Mouse (Mus musculus): ENCODE results near the gene Fam163a.
A peak's percentile ranks its signal among the peaks of the same experiment; 100 is the strongest.

Gene Fam163a

GRCm38 (mm10) chr1:156077655-156078054, 127.2 kb downstream of the Fam163a start:
- DNase-seq (ENCODE audit: low read depth): no peak

DNA sequence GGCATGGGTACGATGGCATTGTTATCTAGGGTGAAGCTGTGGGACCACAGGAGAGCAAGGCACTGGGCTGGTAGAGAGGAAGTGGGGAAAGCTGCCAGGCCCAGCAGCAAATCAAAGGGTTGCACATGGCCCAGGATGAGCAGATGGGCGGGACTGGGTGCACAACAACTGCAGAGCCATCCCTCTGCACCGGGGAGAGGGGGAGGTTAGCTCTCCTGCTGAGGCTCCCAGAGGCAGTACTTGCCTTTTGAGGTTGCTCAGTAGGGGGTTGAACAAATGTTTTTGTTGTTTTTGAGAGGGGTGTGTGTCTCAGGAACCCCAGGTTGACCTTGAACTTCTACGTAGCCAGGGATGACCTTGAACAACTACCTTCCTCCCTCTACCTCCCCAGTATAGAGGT, 128.4 kb downstream of the Fam163a start:
- peak; percentile 12 for DNase-seq (ENCODE audit: low read depth)

- DNase-seq (ENCODE audit: low read depth): no peak
These were observed 130.3 kb downstream of the Fam163a start for GRCm38 (mm10) chr1:156074575-156074974.

- DNase-seq (ENCODE audit: low read depth): no peak
These were observed 131.5 kb downstream of the Fam163a start for GRCm38 (mm10) chr1:156073169-156073821.

GRCm38 (mm10) chr1:156070106-156070505, 134.7 kb downstream of the Fam163a start:
- DNase-seq (ENCODE audit: low read depth): peak; percentile 69

DNA sequence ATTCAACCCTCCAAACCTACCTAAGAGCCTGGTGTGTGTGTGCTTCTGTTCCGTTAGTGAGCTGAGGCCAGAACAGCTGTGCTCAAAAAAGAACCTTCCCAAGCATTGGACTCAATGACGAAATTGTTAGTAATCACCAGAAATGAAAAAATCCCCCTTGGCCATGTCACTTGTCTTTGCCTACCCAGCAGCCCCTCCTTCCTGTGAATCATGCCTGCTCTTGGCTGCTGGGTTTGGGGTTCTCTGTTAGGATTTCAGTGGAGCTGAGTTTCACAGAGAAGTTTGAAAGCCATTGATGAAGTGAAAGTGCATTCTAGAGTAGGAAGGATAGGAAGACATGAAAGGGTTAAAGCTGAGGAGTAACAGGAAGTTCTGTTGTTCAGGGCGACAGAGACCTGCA, 138.7 kb downstream of the Fam163a start:
- peak; percentile 58 for DNase-seq (ENCODE audit: low read depth)

GRCm38 (mm10) chr1:156062193-156062592, 142.6 kb downstream of the Fam163a start:
- DNase-seq (ENCODE audit: low read depth): no peak

GRCm38 (mm10) chr1:156058207-156058606, 146.6 kb downstream of the Fam163a start:
- DNase-seq (ENCODE audit: low read depth): no peak

GRCm38 (mm10) chr1:156046688-156047087, 158.1 kb downstream of the Fam163a start:
- DNase-seq (ENCODE audit: low read depth): no peak

DNA sequence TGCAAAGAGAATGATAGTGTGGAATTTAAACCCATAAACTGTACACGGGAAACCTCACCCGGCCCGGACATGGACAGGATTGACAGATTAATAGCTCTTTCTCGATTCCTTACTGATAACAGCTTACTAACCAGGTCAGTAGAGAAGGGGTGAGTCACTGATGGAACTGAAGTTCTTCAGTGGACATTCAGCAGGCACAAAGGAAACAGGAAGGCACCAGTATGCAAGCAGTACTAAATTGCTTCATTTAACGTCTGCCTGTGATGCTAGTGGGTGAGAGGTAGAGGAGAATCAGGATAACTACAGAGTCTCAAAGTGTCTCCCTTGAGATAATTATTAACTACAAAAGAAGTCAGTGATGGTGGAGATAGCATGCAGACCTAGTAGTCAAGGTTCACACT, 160.6 kb downstream of the Fam163a start:
- no peak for DNase-seq (ENCODE audit: low read depth)

DNA sequence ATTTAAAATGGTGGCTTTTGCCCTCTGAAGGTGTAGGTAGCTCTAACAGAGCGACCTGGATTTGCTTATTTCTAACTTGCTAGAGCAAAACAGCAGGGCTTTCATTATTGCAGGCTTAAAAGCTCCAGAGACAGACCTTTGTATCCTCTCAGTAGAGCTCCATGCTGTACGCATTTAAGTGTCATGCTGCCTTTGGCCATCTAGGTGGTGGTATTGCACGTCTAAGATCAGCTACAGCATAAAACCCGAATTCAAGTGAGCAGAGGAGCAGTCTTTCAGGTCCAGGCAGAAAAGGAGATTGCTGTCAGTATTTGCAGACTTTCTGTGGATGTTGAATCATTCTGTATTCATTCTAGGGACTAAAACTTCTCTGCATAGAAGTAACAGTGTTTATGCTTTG, 161.8 kb downstream of the Fam163a start:
- peak; percentile 83 for DNase-seq (ENCODE audit: low read depth)

DNA sequence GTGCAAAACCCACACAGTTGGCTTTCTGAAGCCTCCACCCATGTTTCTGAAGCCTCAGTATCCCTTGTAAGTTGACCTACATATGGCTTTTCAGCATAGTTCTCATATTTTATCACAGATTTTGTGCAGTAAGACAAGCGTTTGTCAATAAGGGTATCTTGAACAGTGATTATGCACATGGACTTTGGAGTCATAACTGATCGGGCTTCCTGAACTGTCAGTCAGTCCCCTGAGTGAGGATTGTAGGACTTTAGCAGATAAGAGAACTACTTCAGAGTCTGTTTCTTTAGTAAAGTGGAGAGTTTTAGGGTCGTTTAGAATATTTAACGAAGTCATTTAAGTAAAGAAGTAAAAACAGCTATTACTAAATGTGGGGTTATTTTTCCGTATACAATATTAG, 162.3 kb downstream of the Fam163a start:
- no peak for DNase-seq (ENCODE audit: low read depth)

DNA sequence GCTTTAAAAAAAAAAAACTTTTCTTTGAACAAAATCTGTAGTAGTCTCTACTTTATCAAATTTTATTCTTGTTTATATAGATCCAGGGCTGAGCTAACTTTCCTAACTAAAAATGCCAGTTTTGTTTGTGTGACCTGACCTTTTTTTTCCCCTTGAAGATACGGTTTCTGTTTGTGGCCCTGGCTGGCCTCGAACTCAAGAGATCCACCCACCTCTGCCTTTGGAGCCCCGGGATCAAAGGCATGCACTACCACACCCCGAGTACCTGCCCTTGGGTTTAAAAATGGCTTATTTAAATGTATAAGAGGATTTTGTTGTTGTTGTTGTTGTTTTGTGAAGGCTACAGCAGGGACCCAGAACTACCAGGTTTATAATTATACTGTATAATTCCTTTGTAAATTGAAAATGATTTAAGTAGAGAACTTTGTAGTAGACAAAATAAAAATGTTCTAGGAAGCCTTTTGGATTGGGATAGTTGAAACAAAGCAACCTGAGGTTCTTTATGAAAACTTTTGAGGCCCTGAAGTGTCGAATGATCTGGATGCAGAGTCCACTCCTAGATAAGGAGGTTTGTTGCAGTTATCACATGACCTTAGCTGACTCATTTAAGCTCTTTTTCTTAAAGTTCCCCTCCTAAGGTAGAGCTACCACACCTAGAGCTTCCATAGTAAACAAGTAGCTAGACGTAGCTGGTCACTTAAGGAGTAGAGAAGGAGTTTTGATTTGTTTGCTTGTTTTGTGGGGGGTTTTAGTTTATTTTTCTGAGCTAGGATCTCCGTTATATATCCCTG, 163.2 kb downstream of the Fam163a start:
- DNase-seq (ENCODE audit: low read depth): no peak

DNA sequence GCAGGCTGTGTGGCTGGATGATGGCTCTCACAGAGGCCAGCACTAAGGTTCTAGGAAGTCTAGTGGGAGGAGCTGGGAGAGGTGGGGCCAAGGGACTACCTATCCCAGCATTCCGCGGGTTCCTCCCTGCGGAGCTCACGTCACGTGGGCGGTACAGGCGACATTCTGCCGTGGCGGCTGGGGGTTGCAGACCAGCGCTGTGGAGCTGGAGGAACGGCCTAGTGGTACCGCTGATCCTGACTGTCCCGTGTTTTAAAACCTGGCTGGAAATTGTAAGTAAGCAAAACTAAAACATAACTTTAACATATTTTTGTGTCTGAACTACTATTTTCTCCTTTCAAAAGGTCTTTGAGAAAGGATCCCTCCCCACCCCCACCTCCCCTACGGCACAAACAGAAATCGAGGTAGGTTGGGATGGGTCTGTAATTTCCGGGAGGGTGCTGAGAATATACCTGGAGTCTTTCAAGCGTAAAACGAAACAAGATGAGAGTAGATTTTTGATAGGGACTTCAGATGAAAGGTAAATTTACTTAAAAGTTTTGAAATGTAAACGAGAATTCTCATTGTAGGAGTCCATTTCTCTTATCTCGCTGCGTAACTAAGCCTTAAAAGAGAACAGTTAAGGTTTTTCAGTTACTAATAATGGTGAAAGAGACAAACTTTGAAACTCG, 164.0 kb downstream of the Fam163a start:
- DNase-seq (ENCODE audit: low read depth): peak; percentile 95

GRCm38 (mm10) chr1:156039989-156040388, 164.8 kb downstream of the Fam163a start:
- peak; percentile 52 for DNase-seq (ENCODE audit: low read depth)

DNA sequence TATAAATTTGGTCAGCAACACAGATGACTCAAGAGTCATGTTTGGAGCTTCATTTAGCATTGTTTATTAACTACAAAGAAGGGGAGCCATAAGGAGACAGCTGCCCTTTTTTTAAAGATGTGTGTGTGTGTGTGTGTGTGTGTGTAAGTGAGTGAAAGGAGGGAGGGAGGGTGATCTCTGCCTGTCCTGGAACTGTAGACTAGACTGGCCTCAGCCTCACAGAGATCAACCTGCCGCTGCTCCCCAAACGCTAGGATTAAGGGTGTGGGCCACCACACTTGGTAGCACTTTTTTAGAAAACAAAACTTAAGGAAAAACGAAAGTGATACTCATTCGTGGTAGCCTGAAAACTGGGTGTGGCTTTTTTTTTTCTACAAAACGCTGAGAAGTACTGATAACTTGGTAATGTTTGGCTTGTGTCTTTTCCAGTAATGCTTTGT, 167.7 kb downstream of the Fam163a start:
- peak; percentile 49 for DNase-seq (ENCODE audit: low read depth)

DNA sequence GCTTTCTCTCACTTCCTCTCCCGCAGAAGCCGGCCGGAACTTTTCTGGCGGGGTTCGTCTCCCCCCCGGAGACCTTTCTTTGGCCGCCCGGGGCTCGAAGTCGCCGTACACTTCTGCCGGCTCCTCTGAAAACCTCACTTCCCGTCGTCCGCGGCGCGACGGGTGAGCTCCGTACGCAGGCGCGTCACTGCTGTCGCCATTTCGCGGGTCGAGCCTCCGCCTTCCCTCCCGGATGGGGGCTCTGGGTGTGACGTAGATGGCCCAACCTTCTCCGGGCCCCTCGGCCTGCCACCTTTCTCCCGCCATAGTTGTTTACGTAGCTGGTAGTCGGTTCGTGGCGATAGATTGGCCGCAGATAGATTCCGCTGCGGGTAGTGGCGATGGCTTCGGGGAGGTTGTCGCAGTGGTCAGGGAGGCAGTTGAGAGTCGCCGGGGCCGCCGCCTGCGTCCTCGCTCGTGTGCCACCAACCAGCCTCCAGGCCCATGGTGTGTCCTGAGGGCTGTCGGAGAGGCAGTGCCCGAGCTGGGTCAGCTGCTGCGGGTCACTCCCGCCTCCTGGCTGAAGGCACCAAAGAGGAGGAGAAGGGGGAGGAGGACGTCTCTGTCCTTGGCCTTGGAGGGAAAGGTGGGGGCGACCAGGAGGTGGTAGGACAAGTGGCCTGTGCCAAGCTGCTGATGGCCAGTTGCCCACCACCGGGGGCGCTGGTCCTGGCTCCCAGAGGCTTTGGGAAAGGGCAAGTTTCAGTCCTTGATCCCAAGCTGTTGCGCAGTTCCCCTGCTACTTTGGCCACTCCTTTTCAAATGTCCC, 168.7 kb downstream of the Fam163a start, which contains the start of gene Tor1aip1:
Gene Tor1aip1 (minus strand): TSS at position 551 of the 808 bp plus-strand sequence.
- DNase-seq (ENCODE audit: low read depth): peak; percentile 99

DNA sequence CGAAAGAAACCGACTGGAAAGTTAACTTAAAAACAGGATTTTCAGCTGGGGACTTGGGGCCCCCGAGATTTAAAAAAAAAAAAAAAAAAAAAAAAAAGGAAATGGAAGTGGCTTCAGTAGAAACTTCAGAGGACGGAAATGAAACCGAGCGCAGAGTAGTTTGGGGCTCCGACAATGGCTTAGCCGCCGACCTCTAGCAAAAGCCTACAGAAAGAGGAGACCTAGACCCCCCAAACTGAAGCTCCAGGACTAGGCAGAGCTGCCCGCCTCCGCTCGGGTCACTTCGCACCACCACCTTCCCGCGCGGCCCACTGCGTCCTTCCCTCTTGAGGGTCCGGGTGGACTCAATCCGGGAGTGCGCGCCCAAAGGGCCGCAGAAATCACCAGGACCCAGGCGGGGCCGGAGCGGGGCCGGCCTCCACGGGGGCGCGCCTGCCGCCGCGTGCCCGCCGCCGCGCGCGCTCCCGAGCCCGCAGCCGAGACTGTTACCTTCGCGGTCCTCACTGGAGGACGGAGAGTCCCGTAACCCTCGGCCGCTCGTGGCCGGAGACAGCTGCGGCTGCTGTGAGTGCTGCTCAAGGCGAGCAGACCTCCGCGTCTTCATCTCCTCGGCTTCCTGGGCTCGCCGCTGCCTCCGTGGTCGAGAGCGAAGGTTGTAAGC, 169.4 kb downstream of the Fam163a start, which contains the start of gene Tor1aip2:
Gene Tor1aip2 (plus strand): TSS at position 135 of the 661 bp plus-strand sequence.
- DNase-seq (ENCODE audit: low read depth): peak; percentile 94

DNA sequence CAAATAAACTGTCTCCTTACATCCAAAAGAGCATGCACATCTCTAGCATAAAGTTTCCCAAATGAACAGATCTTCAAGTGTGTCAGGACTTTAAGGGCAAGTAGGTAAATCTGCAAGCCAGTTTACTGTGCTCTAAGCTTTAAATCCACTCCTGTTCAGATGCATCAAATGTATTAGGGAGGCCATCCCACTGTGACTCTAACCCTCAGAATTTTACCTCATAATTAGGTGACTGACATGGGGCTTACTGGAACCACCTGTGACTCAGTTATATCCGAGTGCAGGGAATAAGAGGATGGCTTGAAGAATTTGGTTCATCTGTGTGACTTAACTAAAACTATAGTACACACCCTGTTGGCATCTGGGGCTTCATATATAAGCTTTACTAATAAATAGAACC, 170.2 kb downstream of the Fam163a start:
- DNase-seq (ENCODE audit: low read depth): no peak

DNA sequence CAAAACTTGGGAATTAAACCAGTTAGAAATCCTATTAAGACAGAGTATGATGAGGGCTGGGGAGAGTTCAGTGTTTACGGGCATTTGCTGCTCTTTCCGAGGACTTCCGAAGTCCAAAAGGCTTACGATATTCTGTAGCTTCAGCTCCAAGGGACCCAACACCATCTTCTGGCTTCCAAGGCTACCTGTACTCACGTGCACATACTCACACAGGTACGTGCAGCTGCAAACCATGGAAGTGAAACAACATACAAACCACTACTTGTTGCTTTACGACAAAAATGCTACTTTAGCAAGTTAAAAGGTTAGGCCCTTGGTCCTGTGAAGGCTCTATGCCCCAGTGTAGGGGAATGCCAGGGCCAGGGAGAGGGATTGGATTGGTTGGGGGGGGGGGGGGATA, 170.9 kb downstream of the Fam163a start:
- no peak for DNase-seq (ENCODE audit: low read depth)

DNA sequence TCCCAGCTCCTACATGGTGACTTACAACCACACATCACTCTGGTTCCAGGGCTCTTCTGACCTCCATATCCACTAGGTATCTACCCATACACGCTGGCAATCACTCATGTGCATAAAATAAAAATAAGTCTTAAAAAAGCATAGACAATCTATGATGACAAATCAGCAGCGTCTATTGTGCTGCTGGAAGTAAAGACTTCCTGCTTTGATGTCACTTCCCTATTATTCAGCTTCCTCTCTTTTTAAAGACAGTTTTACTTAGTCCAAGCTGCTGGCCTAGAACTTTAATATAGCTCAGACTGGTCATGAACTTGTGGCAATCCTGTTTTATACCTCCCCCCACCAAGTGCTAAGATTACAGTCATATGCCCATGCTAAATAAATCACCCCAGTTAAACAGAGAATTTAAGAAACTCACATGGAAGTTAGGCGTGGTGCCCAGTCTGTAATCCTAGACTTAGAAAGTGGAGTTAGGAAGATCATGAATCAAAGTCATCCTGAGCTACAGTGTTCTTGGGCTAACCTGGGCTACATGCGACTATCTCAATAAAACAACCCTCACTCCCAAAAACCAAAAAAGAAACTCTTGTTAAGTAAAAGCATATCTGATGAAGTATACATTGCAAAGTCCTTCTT, 176.4 kb downstream of the Fam163a start:
- DNase-seq (ENCODE audit: low read depth): peak; percentile 50
